Mouse (Mus musculus) ES-Bruce4 (cell line): ENCODE data around the gene Dqx1.

Experiments used
- CTCF ChIP-seq: IDR thresholded peaks from one replicate; pipeline ENCODE4 v1.8.1; 2011; ENCODE audit warnings: low read depth, low read length
- EP300 ChIP-seq: IDR thresholded peaks from 2 replicates; pipeline ENCODE4 v1.6.1; 2011; ENCODE audit warnings: low read depth, low read length; ENCODE audit not compliant: insufficient read depth
- POLR2A ChIP-seq: IDR thresholded peaks from one replicate; pipeline ENCODE4 v1.8.1; 2011; ENCODE audit warnings: low read length; ENCODE audit not compliant: insufficient read depth

- TF ChIP-seq CTCF (no peak), POLR2A (no peak), EP300 (no peak)
Observed at GRCm38 (mm10) chr6:83032769-83033191, 24.9 kb upstream of the Dqx1 start.
